Mouse (Mus musculus): ENCODE data around the gene Bckdhb. TPM values are rescaled to one million over a fixed set of nuclear protein-coding genes. Genes with fewer than 3 reads are reported as not detected.
"Not testable (repeated sequence)": the region's sequence is repeated elsewhere in the genome, so short reads cannot be mapped to it uniquely, and the experiment has no call there.

Bckdhb gene
- polyA plus RNA-seq, 1 experiment from 2014 or later, result 62.1 TPM

DNA sequence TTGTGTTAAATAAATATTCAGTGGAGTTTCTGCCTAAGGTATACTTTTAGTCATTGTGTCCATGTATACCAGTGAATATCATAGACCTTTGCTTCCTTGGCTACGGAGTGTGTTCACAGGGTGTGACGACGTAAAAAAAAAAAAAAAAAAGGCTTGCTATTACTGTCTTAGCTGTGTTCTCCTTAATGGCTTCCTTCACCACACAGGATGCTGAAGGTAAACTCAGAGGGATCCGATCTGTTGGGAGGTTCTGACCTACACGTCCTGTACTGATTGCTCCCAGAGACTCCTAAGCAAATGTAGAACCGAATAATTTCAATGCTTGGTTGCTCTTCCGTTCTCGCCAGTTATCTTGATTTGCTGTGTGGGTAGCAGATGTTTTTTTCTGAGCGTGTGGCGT is 38.4 kb downstream of the Bckdhb start:
- no peak for ATAC-seq (ENCODE audit: insufficient number of reproducible peaks, insufficient read depth, low FRiP score, low TSS enrichment, low read depth)
- Histone ChIP-seq H3K9me3 (peaks cover 8% of the 10 kb centered on the region; the same call in 1 of the 2 replicates), H3K4me1 (replicated peaks) (peaks cover 3% of the 10 kb centered on the region; the same call in 1 of the 2 replicates), H3K27ac (no peak overlapping the region), H3K9ac (replicated peaks) (no peak overlapping the region), H3K36me3 (no peaks in the 10 kb centered on the region), H3K4me3 (replicated peaks) (no peak overlapping the region), H3K4me2 (no peak overlapping the region), H3K27me3 (no peaks in the 10 kb centered on the region)
- WGBS, result 93% methylated on average over 10 of the region's 10 CpGs

DNA sequence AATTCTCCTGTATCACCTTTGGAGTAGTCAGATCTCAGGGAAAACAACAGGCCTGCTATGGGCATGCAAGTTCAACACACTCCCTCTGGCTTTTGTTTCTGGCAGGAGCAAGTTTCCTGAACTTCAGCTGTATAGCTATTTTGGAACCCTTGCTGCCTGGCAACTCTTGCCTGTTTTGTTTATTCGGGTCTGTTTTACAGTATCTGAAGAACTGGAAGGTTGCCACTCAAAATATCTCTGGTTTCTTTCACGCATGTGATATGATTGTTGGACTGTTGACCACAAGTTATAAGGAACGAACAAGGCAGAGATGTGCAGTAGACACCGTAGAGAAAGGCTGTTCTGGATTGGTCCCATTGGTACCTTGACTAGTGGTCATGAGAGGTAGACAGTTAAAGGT is 39.4 kb downstream of the Bckdhb start:
- Histone ChIP-seq H3K9ac (replicated peaks) (no peak overlapping the region), H3K27ac (no peak overlapping the region), H3K4me2 (no peak overlapping the region), H3K27me3 (no peaks in the 10 kb centered on the region), H3K9me3 (peaks cover 8% of the 10 kb centered on the region; the same call in 1 of the 2 replicates), H3K4me3 (replicated peaks) (no peak overlapping the region), H3K36me3 (no peaks in the 10 kb centered on the region), H3K4me1 (replicated peaks) (peaks cover 3% of the 10 kb centered on the region; the same call in 1 of the 2 replicates)
- 92% methylated on average over 4 of the region's 4 CpGs for WGBS
- no peak for ATAC-seq (ENCODE audit: insufficient number of reproducible peaks, insufficient read depth, low FRiP score, low TSS enrichment, low read depth)

DNA sequence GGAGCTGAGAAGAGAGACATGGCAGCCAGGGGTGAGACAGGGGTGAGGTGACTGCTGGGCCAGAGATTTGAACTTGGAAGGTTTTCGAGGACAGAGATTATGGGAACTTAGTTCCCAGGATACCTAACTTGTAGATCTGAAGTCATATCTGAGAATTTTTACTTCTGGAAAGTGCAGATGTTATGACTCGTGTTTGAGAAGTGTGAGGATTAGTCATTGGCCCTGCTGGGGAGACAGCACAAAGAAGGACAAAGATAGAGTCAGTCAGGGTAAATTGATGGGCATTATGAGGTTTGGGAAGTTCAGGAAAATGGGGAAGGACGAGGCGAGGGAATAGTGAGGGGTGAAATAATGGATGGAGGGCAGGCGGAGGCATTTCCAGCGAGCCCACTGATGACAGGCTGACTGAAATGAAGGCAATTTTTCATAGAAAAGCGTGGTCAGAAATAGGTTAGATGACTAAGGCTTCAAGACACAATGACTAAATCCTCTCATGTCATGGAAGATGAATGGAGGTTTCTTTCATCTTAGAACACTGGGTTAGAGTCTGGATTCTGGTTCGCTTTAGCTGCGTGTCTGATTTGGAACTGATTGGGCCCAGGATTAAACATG is 42.6 kb downstream of the Bckdhb start:
- Histone ChIP-seq H3K27me3 (no peaks in the 10 kb centered on the region), H3K4me1 (replicated peaks) (peaks cover under 1% of the 10 kb centered on the region; the same call in 1 of the 2 replicates), H3K9me3 (no peaks in the 10 kb centered on the region), H3K4me3 (replicated peaks) (no peak overlapping the region), H3K27ac (no peak overlapping the region), H3K9ac (replicated peaks) (no peak overlapping the region), H3K4me2 (no peak overlapping the region), H3K36me3 (no peaks in the 10 kb centered on the region)
- no peak for ATAC-seq (ENCODE audit: insufficient number of reproducible peaks, insufficient read depth, low FRiP score, low TSS enrichment, low read depth)
- 91% methylated on average over 9 of the region's 9 CpGs for WGBS

DNA sequence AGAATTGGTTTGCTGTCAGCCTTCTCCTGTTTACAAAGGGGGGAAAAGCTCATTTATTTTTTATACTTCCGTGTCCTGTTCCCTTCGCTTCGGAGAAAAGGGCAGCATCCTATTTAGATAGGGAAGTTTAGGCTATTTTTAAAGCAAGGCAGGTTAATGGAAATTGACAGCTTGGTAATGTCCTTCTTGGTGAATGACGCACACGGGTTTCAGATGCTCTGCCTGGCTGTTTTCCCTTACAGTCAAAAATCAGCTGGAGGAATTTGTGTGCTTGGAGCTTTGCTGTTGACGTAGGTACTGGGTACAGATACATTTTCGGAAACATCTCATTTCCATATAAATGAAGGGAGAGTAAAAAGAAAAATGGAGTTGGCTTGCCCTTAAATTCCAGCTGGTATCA is 44.4 kb downstream of the Bckdhb start:
- no peak for ATAC-seq (ENCODE audit: insufficient number of reproducible peaks, insufficient read depth, low FRiP score, low TSS enrichment, low read depth)
- Histone ChIP-seq H3K27ac (no peak overlapping the region), H3K9me3 (no peaks in the 10 kb centered on the region), H3K4me1 (replicated peaks) (no peaks in the 10 kb centered on the region), H3K4me3 (replicated peaks) (no peak overlapping the region), H3K27me3 (no peaks in the 10 kb centered on the region), H3K9ac (replicated peaks) (no peak overlapping the region), H3K36me3 (no peaks in the 10 kb centered on the region), H3K4me2 (no peak overlapping the region)
- WGBS, result 89% methylated on average over 7 of the region's 7 CpGs

DNA sequence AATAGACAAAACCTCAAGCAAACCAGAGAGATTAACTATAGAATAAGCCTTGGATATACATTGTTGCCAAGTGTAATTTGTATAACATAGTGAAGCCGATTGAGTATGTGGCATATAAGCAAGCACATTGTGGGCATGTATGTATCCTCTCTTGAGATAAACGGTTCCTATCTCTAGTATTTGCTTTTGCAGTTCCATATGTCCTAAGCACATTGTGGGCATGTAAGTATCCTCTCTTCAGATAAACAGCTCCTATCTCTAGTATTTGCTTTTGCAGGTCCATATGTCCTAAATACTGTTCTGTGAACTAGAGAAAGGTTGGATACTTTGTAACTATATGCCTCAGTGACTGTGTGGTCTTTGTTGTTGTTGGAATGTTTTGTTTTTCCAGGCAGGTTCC is 48.5 kb downstream of the Bckdhb start:
- no peak for ATAC-seq (ENCODE audit: insufficient number of reproducible peaks, insufficient read depth, low FRiP score, low TSS enrichment, low read depth)
- Histone ChIP-seq H3K4me2 (no peak overlapping the region), H3K9ac (replicated peaks) (no peak overlapping the region), H3K9me3 (no peaks in the 10 kb centered on the region; the same call in 1 of the 2 replicates), H3K4me1 (replicated peaks) (no peaks in the 10 kb centered on the region), H3K36me3 (no peaks in the 10 kb centered on the region), H3K4me3 (replicated peaks) (no peak overlapping the region), H3K27me3 (no peaks in the 10 kb centered on the region), H3K27ac (no peak overlapping the region)
- 92% methylated on average over 2 of the region's 2 CpGs for WGBS

DNA sequence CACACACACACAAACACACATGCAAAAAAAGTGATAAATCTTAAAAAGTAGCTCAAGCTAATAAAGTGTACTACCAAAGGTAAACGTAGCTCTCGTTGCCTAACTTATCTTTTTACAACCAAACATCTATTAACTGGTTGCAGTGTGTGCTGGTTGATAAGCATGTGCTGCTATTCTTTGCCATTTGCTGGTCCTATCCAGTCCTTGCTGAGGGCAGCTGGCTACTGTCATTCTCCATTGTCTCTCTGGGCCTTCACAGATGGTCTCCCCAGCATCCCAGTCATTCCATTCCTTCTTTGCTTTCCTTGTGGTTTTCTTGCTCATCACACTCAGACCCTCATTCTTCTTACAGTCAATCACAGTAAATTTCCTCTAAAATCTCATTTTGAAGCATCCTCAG is 50.9 kb downstream of the Bckdhb start:
- H3K4me1 ChIP-seq (replicated peaks), result no peaks in the 10 kb centered on the region
- no peaks in the 10 kb centered on the region; the same call in 1 of the 2 replicates for H3K9me3 ChIP-seq
- WGBS, result 79% methylated on average over 2 of the region's 2 CpGs
- no peak for ATAC-seq (ENCODE audit: insufficient number of reproducible peaks, insufficient read depth, low FRiP score, low TSS enrichment, low read depth)
- H3K27ac ChIP-seq, result no peak overlapping the region
- no peak overlapping the region for H3K4me2 ChIP-seq
- H3K27me3 ChIP-seq, result no peaks in the 10 kb centered on the region
- H3K9ac ChIP-seq (replicated peaks), result no peak overlapping the region
- H3K36me3 ChIP-seq, result no peaks in the 10 kb centered on the region
- no peak overlapping the region for H3K4me3 ChIP-seq (replicated peaks)

DNA sequence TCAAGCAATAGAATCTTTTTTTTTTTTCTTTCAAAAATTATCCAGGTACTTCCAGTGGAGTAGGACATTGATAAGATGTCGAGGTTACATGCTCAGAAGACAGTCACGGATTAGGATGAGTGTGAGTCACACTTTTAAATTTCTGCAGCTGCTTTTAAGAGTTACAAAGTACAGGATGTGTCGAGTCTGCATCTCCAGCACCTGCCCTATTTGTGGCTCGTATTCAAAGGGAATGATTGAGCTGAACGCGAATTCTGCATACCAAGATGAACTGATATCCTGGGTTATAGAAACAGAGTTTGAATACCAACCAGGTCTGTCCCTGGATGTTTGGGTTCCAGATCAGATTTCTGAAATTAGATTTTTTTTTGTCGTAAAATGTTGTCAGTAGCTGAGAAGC is 56.3 kb downstream of the Bckdhb start:
- Histone ChIP-seq H3K4me3 (replicated peaks) (no peak overlapping the region), H3K4me1 (replicated peaks) (no peaks in the 10 kb centered on the region), H3K4me2 (no peak overlapping the region), H3K36me3 (no peaks in the 10 kb centered on the region), H3K9ac (replicated peaks) (no peak overlapping the region), H3K9me3 (no peaks in the 10 kb centered on the region; the same call in 1 of the 2 replicates), H3K27ac (no peak overlapping the region), H3K27me3 (no peaks in the 10 kb centered on the region)
- no peak for ATAC-seq (ENCODE audit: insufficient number of reproducible peaks, insufficient read depth, low FRiP score, low TSS enrichment, low read depth)
- whole genome bisulfite sequencing, result 76% methylated on average over 7 of the region's 7 CpGs

DNA sequence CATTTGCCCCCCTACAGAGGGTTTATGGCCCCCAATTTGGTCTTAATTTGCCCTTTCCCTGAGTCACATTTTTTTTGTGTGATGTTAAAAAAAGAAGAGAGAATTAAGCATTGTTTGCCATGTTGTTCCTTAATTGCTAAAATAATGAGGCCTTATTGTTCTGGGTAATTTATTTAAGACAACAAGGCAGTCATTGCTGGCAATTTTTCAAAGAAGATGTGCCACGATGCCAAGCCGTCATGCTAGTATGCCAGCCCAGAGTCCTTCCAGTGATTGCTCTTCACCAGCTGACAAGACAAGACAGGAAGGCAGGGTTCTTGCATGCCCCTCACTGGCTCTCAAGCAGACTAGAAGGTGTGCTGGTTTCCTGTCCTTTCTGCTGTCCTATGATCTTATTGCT is 84.0 kb downstream of the Bckdhb start:
- ATAC-seq (ENCODE audit: insufficient number of reproducible peaks, insufficient read depth, low FRiP score, low TSS enrichment, low read depth), result no peak
- no peak overlapping the region for H3K4me2 ChIP-seq
- H3K27me3 ChIP-seq, result no peaks in the 10 kb centered on the region
- H3K36me3 ChIP-seq, result peaks cover 7% of the 10 kb centered on the region
- H3K9me3 ChIP-seq, result no peaks in the 10 kb centered on the region; the same call in 1 of the 2 replicates
- no peak overlapping the region for H3K27ac ChIP-seq
- no peak overlapping the region for H3K4me3 ChIP-seq (replicated peaks)
- 94% methylated on average over 2 of the region's 2 CpGs for WGBS
- peaks cover 9% of the 10 kb centered on the region for H3K4me1 ChIP-seq (replicated peaks)
- H3K9ac ChIP-seq (replicated peaks), result no peak overlapping the region

DNA sequence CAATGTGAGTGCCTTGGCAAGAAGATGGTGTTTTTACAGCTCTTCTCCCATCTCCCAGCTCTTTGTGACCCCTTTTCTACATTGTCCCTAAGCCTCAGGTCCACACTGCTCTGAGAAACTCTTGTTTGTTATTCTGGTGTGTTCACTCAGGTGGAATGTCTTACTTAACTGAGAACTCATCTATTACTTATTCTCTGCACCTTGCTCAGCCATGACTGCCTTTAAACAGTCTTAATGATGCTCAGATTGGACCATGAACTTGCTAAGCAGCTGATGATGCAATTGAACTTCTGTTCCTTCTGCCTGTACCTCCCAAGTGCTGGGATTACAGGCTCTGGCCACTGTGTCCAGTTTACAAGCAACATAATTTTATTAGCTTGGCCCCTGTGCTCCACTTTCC is 86.2 kb downstream of the Bckdhb start:
- no peak overlapping the region for H3K9ac ChIP-seq (replicated peaks)
- no peak overlapping the region for H3K27ac ChIP-seq
- no peak for ATAC-seq (ENCODE audit: insufficient number of reproducible peaks, insufficient read depth, low FRiP score, low TSS enrichment, low read depth)
- no peaks in the 10 kb centered on the region for H3K36me3 ChIP-seq
- no peaks in the 10 kb centered on the region for H3K9me3 ChIP-seq
- H3K4me1 ChIP-seq (replicated peaks), result peaks cover 9% of the 10 kb centered on the region
- H3K4me2 ChIP-seq, result no peak overlapping the region
- no peaks in the 10 kb centered on the region for H3K27me3 ChIP-seq
- H3K4me3 ChIP-seq (replicated peaks), result no peak overlapping the region

DNA sequence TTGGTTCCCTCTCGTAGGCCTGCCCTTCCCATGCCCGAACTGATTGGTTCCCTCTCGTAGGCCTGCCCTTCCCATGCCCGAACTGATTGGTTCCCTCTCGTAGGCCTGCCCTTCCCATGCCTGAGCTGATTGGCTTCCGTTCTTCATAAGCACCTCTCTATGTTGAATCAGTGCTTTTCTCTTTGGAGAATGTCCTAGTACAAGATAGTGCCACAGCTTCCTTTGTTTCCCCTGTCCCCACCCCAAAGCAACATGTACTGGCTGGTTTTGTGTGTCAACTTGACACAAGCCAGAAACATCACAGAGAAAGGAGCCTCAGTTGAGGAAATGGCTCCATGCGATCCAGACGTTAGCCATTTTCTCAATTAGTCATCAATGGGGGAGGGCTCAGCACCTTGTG is 93.2 kb downstream of the Bckdhb start:
- H3K9me3 ChIP-seq; H3K9ac ChIP-seq (replicated peaks); ATAC-seq (ENCODE audit: insufficient number of reproducible peaks, insufficient read depth, low FRiP score, low TSS enrichment, low read depth); H3K36me3 ChIP-seq; H3K4me1 ChIP-seq (replicated peaks); H3K27ac ChIP-seq; H3K27me3 ChIP-seq; H3K4me3 ChIP-seq (replicated peaks); H3K4me2 ChIP-seq: not testable (repeated sequence)
- 86% methylated on average over 8 of the region's 8 CpGs for WGBS

DNA sequence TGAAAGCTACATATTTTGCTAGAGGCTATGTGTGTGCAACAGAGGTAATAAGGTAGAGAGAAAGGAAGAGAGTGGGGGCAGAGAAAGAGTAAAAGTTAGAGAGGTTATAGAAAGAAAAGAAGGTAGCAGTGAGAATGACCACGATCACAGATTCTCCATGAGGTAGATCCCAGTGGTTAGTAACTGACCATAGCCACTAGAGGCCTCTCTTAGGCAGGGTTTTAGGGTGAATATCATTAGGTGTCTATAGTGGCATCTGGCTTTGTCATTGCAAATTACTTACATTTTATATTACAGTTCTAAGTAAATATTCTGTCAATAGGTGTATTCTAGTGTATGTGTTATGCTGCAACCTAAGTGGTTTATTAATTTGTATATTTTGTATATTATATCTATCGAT is 94.7 kb downstream of the Bckdhb start:
- no peak; the same call in 1 of the 2 replicates for ATAC-seq (ENCODE audit: insufficient number of reproducible peaks, insufficient read depth, low FRiP score, low TSS enrichment, low read depth)
- Histone ChIP-seq H3K27me3 (no peaks in the 10 kb centered on the region), H3K4me3 (replicated peaks) (no peak overlapping the region), H3K4me2 (no peak overlapping the region), H3K27ac (no peak overlapping the region), H3K4me1 (replicated peaks) (no peaks in the 10 kb centered on the region), H3K36me3 (no peaks in the 10 kb centered on the region), H3K9me3 (no peaks in the 10 kb centered on the region), H3K9ac (replicated peaks) (no peak overlapping the region)
- WGBS, result 75% methylated on average over 2 of the region's 2 CpGs

DNA sequence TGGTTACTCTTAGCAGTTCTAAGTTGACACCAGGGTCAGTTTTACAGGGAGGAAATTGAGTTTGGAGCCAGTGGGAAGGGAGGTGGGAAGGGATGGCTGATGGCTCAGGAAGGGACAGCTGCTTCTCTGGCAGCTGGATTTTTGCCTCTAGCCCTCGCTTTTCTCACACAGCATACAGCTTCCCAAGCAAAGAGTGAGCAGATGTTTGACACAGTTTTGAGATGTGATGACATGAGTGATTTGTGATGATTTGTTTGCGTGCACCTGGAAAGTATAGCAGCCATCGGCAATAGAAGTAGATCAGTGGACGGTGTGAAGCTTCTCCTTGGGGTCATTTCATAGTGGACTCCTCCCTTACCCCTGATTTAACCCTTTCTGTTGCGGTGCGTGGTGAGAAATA is 96.2 kb downstream of the Bckdhb start:
- Histone ChIP-seq H3K27me3 (no peaks in the 10 kb centered on the region), H3K9me3 (no peaks in the 10 kb centered on the region), H3K4me3 (replicated peaks) (no peak overlapping the region), H3K4me2 (no peak overlapping the region), H3K4me1 (replicated peaks) (no peaks in the 10 kb centered on the region), H3K36me3 (no peaks in the 10 kb centered on the region), H3K27ac (no peak overlapping the region), H3K9ac (replicated peaks) (no peak overlapping the region)
- ATAC-seq (ENCODE audit: insufficient number of reproducible peaks, insufficient read depth, low FRiP score, low TSS enrichment, low read depth), result no peak
- 61% methylated on average over 6 of the region's 6 CpGs for WGBS
